Mouse (Mus musculus) thymus, adult 2 months (tissue): ENCODE measurements at regions not wholly inside any gene's neighbourhood (a gene's known extent, or its start where the extent isn't known, plus 50 kb on each side); places are given as distances from the start of the nearest gene placed in this dataset.

Experiments used
- CTCF ChIP-seq: fragments of 200-500 bp; IDR thresholded peaks from 2 replicates; pipeline ENCODE4 v1.5.1; 2012; ENCODE audit warnings: mild to moderate bottlenecking, control low read depth, low read length, moderate library complexity, borderline replicate concordance; ENCODE audit not compliant: control insufficient read depth, poor library complexity, insufficient read depth; ENCODE audit errors: extremely low read depth
- POLR2A ChIP-seq: fragments of 200-500 bp; IDR thresholded peaks from 2 replicates; pipeline ENCODE4 v1.6.1; 2012; ENCODE audit warnings: mild to moderate bottlenecking, low read length, control low read depth, moderate library complexity; ENCODE audit not compliant: control insufficient read depth, poor library complexity, insufficient read depth; ENCODE audit errors: extremely low read depth

DNA sequence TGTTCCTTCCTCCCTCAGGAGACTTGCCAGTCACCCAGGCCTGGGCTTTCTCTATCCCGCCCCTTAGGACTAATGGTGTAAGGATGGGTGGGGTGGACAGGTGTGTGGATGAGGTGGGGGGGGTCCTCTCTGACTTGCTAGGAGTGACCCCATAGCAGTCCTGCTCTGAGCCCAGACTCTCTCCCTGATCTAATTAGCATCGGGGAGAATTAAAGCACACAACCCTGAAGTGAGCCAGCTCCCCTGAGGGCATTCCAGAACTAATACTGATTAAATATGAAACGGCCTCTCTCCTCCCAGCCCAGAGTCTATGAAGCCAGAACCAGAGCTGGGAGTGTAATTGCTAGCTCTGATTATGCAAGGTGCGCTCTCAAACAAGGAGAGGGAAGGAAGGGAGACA lies 346.1 kb downstream of the Ptpru start:
- TF ChIP-seq CTCF (no peak), POLR2A (no peak)
